Mouse (Mus musculus): ENCODE measurements around the gene Art4. TPM values are rescaled to one million over a fixed set of nuclear protein-coding genes. Genes with fewer than 3 reads are reported as not detected.

Gene Art4
- total RNA-seq (2012; rRNA removed) (0.13 and 0.50 TPM in 2 replicates), polyA plus RNA-seq (2012; ENCODE audit: insufficient read depth in 1 of 2, insufficient read length in 2 of 2, low read depth in 1 of 2, low replicate concordance in 2 of 2, missing spikeins in 1 of 2) (under 1 TPM in 1 of 2 experiments, not detected in 1; 0.60 TPM)

DNA sequence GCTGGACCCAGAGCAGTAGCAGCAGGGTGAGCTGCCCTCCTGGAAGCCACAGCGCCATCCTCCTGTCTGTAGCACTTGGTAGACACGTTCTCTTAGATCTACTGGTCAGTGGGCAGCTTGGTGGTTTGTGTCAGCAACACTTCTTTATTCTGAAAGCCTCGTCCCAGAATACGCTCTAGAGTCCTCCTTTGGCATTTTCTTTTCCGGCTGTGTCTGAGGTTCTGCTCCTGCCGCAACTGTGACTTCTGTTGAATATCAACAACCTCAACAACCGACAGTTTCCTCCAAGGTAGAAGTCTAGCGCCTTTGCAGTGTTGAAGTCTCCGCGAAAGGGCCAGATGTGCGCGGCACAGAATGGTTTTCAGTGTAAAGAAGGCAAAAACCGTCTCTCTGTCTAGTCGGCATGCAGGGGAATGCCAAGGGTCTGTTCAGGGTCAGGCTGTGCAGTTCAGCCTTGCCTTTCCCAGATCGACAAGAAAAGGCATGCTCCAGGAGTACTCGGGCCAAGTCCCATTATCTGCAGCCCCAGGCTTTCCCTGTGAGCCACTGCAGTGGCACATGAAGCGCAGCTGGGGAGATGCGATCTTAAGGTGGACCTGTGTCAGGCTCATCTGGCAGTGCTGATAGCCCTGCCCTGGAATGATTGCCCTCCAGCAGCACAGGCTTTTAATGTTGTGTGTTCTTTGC lies at the start of gene Art4:
Gene Art4, minus strand, starts transcription at position 548 of the 687 bp plus-strand sequence.
- Histone ChIP-seq H3K4me3 (ENCODE audit: control insufficient read depth in 1 of 2, insufficient read depth in 1 of 2, low read depth in 2 of 2, low read length in 2 of 2) (peak within 1 kb of the TSS; percentile 16 to 67), H3K27ac (ENCODE audit: control insufficient read depth, low read depth, low read length) (peak within 1 kb of the TSS; percentile 28; the same call in 1 of the 2 replicates), H3K9ac (ENCODE audit: control insufficient read depth, low read depth, low read length, poor library complexity, severe bottlenecking) (peak within 1 kb of the TSS; percentile 43), H3K27me3 (ENCODE audit: control insufficient read depth in 1 of 2, insufficient read depth in 2 of 2, low read length in 2 of 2) (no peaks in the 10 kb centered on the region), H3K4me1 (ENCODE audit: control insufficient read depth in 1 of 2, insufficient read depth in 2 of 2, low read length in 2 of 2) (peaks cover 0 to 22% of the 10 kb centered on the region in 2 experiments; a peak in 3 of 4 replicates), H3K79me2 (ENCODE audit: control insufficient read depth, insufficient read depth, low read length, poor library complexity) (no peaks in the 10 kb centered on the region), H3K36me3 (ENCODE audit: control insufficient read depth in 1 of 2, insufficient read depth in 2 of 2, low read length in 2 of 2) (peaks cover 0 to 9% of the 10 kb centered on the region in 2 experiments; a peak in 2 of 4 replicates), H3K9me3 (replicated peaks; ENCODE audit: insufficient read depth, low read length) (no peaks in the 10 kb centered on the region)
- DNase-seq (ENCODE audit: low read depth, low spot score) = peak; percentile 85
- 0 out of 2 replicates have a peak, but pooled peaks have one; percentile 15 for TF ChIP-seq MAFK (IDR thresholded peaks at IDR 0.05; ENCODE audit: borderline replicate concordance, low read depth, low read length)
- TF ChIP-seq RAD21 (IDR thresholded peaks at IDR 0.05; ENCODE audit: low read depth, low read length) = no peak; the same call in 1 of the 2 replicates
- peak; percentile 94 for TF ChIP-seq TAL1 (IDR thresholded peaks at IDR 0.05; ENCODE audit: low read length)
- no peak; the same call in 1 of the 2 replicates for TF ChIP-seq MAZ (IDR thresholded peaks at IDR 0.05; ENCODE audit: low read depth, low read length)
- peak; percentile 89 for TF ChIP-seq ETS1 (IDR thresholded peaks at IDR 0.05; ENCODE audit: low read depth, low read length)
- no peak for TF ChIP-seq E2F4 (IDR thresholded peaks at IDR 0.05; ENCODE audit: borderline replicate concordance, low read depth, low read length)
- TF ChIP-seq CHD1 (IDR thresholded peaks at IDR 0.05; ENCODE audit: low read depth, low read length) = no peak
- TF ChIP-seq JUND (IDR thresholded peaks at IDR 0.05; ENCODE audit: low read depth, low read length) = no peak
- TF ChIP-seq SIN3A (IDR thresholded peaks at IDR 0.05; ENCODE audit: low read length) = peak; percentile 66
- no peak for TF ChIP-seq HCFC1 (IDR thresholded peaks at IDR 0.05; ENCODE audit: low read depth, low read length)
- no peak for TF ChIP-seq ELF1 (IDR thresholded peaks at IDR 0.05; ENCODE audit: low read depth, low read length)
- TF ChIP-seq SMC3 (IDR thresholded peaks at IDR 0.05; ENCODE audit: low read depth, low read length) = peak; percentile 25
- 0 out of 6 replicates have a peak, but pooled peaks of 1 of the 3 experiments have one; percentile 10 for TF ChIP-seq CTCF (IDR thresholded peaks at IDR 0.05 in 2 of 3, conservative IDR thresholded peaks at IDR 0.05 in 1 of 3; ENCODE audit: control insufficient read depth in 1 of 3, insufficient read depth in 1 of 3, low read depth in 2 of 3, low read length in 3 of 3, poor library complexity in 1 of 3, severe bottlenecking in 1 of 3)
- no peak; the same call in 1 of the 2 replicates for TF ChIP-seq CHD2 (IDR thresholded peaks at IDR 0.05; ENCODE audit: low read length)
- TF ChIP-seq MAX (IDR thresholded peaks at IDR 0.05; ENCODE audit: low read length) = no peak; the same call in 1 of the 2 replicates
- TF ChIP-seq ZC3H11A (IDR thresholded peaks at IDR 0.05; ENCODE audit: low read depth, low read length) = no peak
- no peak for TF ChIP-seq ZNF384 (IDR thresholded peaks at IDR 0.05; ENCODE audit: low read depth, low read length)
- TF ChIP-seq USF1 (IDR thresholded peaks at IDR 0.05; ENCODE audit: low read depth, low read length) = no peak
- TF ChIP-seq GATA1 (IDR thresholded peaks at IDR 0.05; ENCODE audit: low read depth, low read length) = peak; percentile 87
- TF ChIP-seq UBTF (IDR thresholded peaks at IDR 0.05; ENCODE audit: borderline replicate concordance, insufficient read depth, low read depth, low read length) = 0 out of 2 replicates have a peak, but pooled peaks have one; percentile 32
- TF ChIP-seq MYB (IDR thresholded peaks at IDR 0.05; ENCODE audit: low read depth, low read length) = no peak
- TF ChIP-seq NRF1 (IDR thresholded peaks at IDR 0.05; ENCODE audit: insufficient read depth, low read depth, low read length, poor library complexity, severe bottlenecking) = no peak
- TF ChIP-seq ZMIZ1 (IDR thresholded peaks at IDR 0.05; ENCODE audit: low read depth, low read length) = no peak
- no peak for TF ChIP-seq POLR2AphosphoS5 (IDR thresholded peaks at IDR 0.05; ENCODE audit: borderline replicate concordance, low read depth, low read length)
- no peak for TF ChIP-seq TBP (IDR thresholded peaks at IDR 0.05; ENCODE audit: low read depth, low read length)
- no peak for TF ChIP-seq POLR2A (IDR thresholded peaks at IDR 0.05; ENCODE audit: control insufficient read depth in 1 of 2, insufficient read depth in 1 of 2, low read depth in 1 of 2, low read length in 2 of 2, poor library complexity in 1 of 2)
- no peak for TF ChIP-seq ZKSCAN1 (IDR thresholded peaks at IDR 0.05; ENCODE audit: low read depth, low read length)
- TF ChIP-seq KAT2A (conservative IDR thresholded peaks at IDR 0.05; ENCODE audit: low read depth, low read length) = no peak
- TF ChIP-seq POLR2AphosphoS2 (IDR thresholded peaks at IDR 0.05; ENCODE audit: low read length) = no peak
- peak; percentile 72 for TF ChIP-seq RCOR1 (IDR thresholded peaks at IDR 0.05; ENCODE audit: low read depth, low read length)
- TF ChIP-seq MYC (IDR thresholded peaks at IDR 0.05; ENCODE audit: low read depth, low read length) = 0 out of 2 replicates have a peak, but pooled peaks have one; percentile 16
- TF ChIP-seq NELFE (IDR thresholded peaks at IDR 0.05; ENCODE audit: low read depth, low read length) = no peak
- peak; percentile 88 to 93 for TF ChIP-seq EP300 (IDR thresholded peaks at IDR 0.05; ENCODE audit: low read depth in 1 of 2, low read length in 2 of 2)
- no peak for TF ChIP-seq USF2 (IDR thresholded peaks at IDR 0.05; ENCODE audit: borderline replicate concordance in 1 of 2, insufficient read depth in 1 of 2, low read depth in 1 of 2, low read length in 2 of 2)
- no peak for TF ChIP-seq MEF2A (IDR thresholded peaks at IDR 0.05; ENCODE audit: extremely low read depth, insufficient replicate concordance, low read depth, low read length, poor library complexity, severe bottlenecking)
